Mouse (Mus musculus) fat pad, adult 2 months (tissue): Measurements from ENCODE around the gene Phf24.

Experiments used
- DNase-seq: peaks from one replicate; pipeline ENCODE4 v3.0.0-alpha.2; 2011; ENCODE audit warnings: low read depth, low spot score; ENCODE audit errors: extremely low read depth

The Phf24 gene

DNA sequence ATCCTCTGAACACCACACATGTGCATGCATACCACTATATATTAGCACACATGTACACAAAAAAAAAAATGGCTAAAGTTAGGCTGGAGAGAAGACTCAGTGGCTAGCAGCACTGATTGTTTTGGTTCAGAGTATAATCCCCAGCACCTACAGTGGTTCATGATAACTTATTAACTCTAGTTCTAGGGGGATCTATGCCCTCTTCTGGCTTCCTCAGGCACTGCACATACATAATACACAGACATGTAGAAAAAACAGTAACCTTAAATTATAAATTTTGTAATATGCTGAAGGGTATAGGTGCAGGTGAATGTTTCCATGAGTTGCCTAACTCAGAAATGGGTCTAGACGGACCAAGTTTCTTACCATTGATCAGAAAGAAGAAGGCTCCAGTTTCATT, 71.8 kb downstream of the Phf24 start:
- DNase-seq, result no peak
